Mouse (Mus musculus) liver, adult 2 months (tissue): ENCODE results near the gene Gpr65.

Experiments used
- CTCF ChIP-seq: fragments of 200-500 bp; IDR thresholded peaks from 2 replicates; pipeline ENCODE4 v1.5.1; 2011; ENCODE audit warnings: low read depth, low read length, control low read depth
- POLR2A ChIP-seq: fragments of 200-500 bp; IDR thresholded peaks from 2 replicates; pipeline ENCODE4 v1.6.1; 2011; ENCODE audit warnings: low read length, control low read depth; ENCODE audit not compliant: insufficient read depth; ENCODE audit errors: extremely low read depth

DNA sequence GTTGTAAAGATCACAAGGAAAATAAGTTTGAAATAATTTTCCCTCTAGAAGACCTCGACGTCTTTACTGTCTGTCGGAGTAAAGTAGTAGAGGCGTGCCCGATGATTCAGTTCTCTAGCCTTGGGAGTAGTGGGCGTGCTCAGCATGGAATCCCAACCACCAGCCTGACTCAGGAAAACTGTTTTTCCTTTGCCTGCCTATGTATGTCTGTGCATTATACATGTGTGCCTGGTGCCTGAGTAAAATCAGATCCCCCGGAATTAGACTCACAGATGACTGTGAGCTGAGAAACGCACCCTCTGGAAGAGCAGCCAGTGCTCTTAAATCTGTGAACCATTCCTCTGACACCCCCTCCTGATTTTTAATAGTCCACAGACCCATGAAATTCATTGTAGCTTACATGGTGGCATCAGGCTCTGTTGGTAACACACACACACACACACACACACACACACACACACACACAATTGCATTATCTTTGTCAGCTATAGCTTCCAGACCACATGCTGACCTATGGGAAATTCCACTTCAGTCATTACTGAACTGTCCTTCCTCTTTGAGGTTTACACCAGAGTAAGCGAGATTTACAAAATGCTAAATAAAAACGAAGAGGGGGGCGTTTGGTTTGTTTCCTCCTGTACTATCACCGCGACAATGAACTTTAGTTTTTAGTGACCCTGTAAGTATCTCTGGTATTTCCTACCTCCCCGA, 14.5 kb downstream of the Gpr65 start:
- TF ChIP-seq CTCF = no peak
- no peak for TF ChIP-seq POLR2A
